Comparison of ENCODE assay signal across 8 mouse cellular contexts in genomic region chr1:179866056-179866772, GRCm38 (mm10).
A peak's percentile ranks its signal among the peaks of the same experiment; 100 is the strongest.
DNase-seq lines count a peak whose midpoint lies in the region; ATAC-seq and TF ChIP-seq lines count a peak whose summit lies in the region.

No protein-coding gene starts in this region.

- TF ChIP-seq CTCF in kidney, adult 2 months (conservative IDR thresholded peaks at IDR 0.05; ENCODE audit: insufficient read depth, insufficient read length, low read depth, low read length), result no peak

- no peak for TF ChIP-seq POLR2A in kidney, adult 2 months (IDR thresholded peaks at IDR 0.05; ENCODE audit: low read depth, low read length)

- H3K9ac ChIP-seq in lung, embryonic 15.5 days, result no peak overlapping the region

- H3K36me3 ChIP-seq in embryonic facial prominence, embryonic 10.5 days (replicated peaks), result no peaks in the 10 kb centered on the region
- no peaks in the 10 kb centered on the region for H3K36me3 ChIP-seq in kidney, adult 2 months (ENCODE audit: control insufficient read depth, insufficient read depth, low read length)
- H3K36me3 ChIP-seq in lung, embryonic 15.5 days, result no peaks in the 10 kb centered on the region

- H3K4me3 ChIP-seq in embryonic facial prominence, embryonic 10.5 days, result no peak overlapping the region
- no peak overlapping the region for H3K4me3 ChIP-seq in kidney, adult 2 months (ENCODE audit: insufficient read depth, low read depth, low read length)
- H3K4me3 ChIP-seq in lung, embryonic 15.5 days, result no peak overlapping the region

- H3K4me2 ChIP-seq in lung, embryonic 15.5 days, result peak overlapping the region; percentile 24; the same call in 1 of the 2 replicates

- H3K27ac ChIP-seq in embryonic facial prominence, embryonic 10.5 days (replicated peaks), result peak overlapping the region; percentile 55
- H3K27ac ChIP-seq in kidney, adult 2 months (ENCODE audit: insufficient read depth, low read depth, low read length), result peak overlapping the region; percentile 85
- peak overlapping the region; percentile 84 for H3K27ac ChIP-seq in lung, embryonic 15.5 days

- DNase-seq in adrenal gland, adult (ENCODE audit: inconsistent age in 2 of 2, low spot score in 1 of 2), result peak; percentile 65 to 80
- DNase-seq in adrenal gland, adult 18-20 months (ENCODE audit: low spot score in 2 of 2), result no peak
- DNase-seq in embryonic facial prominence, embryonic 10.5 days (ENCODE audit: low spot score), result no peak
- peak; percentile 92 for DNase-seq in kidney, adult 2 months
- no peak for DNase-seq in layer of hippocampus, postnatal 36 days
- no peak for DNase-seq in thymus, postnatal 14 days
- no peak for DNase-seq in cerebellum, postnatal 4 days (ENCODE audit: low spot score in 2 of 2)

- ATAC-seq in lung, embryonic 15.5 days (ENCODE audit: borderline replicate concordance, extremely low read depth, low FRiP score, low TSS enrichment), result peak; percentile 64; the same call in 1 of the 2 replicates

- H3K4me1 ChIP-seq in embryonic facial prominence, embryonic 10.5 days, result peaks cover 19% of the 10 kb centered on the region
- peaks cover 8% of the 10 kb centered on the region for H3K4me1 ChIP-seq in kidney, adult 2 months (ENCODE audit: control insufficient read depth, insufficient read depth, low read length)
- H3K4me1 ChIP-seq in lung, embryonic 15.5 days, result peaks cover 15% of the 10 kb centered on the region

- WGBS in embryonic facial prominence, embryonic 10.5 days, result 56% methylated on average over 16 of the region's 16 CpGs
- WGBS in kidney, adult 2 months, result 29% methylated on average over 16 of the region's 16 CpGs
- WGBS in lung, embryonic 15.5 days, result 49% methylated on average over 16 of the region's 16 CpGs

- no peaks in the 10 kb centered on the region for H3K27me3 ChIP-seq in embryonic facial prominence, embryonic 10.5 days (replicated peaks; ENCODE audit: low read depth, poor library complexity, severe bottlenecking)
- no peaks in the 10 kb centered on the region for H3K27me3 ChIP-seq in kidney, adult 2 months (replicated peaks; ENCODE audit: control insufficient read depth, insufficient read depth, low read length)
- no peaks in the 10 kb centered on the region for H3K27me3 ChIP-seq in lung, embryonic 15.5 days

- no peaks in the 10 kb centered on the region for H3K9me3 ChIP-seq in embryonic facial prominence, embryonic 10.5 days
- H3K9me3 ChIP-seq in lung, embryonic 15.5 days, result no peaks in the 10 kb centered on the region

Comparison
In these comparisons a context has a peak if more than half of its experiments do, and no peak if none do; other contexts are left out.
1. DNase-seq: peak in adrenal gland, adult (2 of 2) and kidney, adult 2 months (single experiment); none in adrenal gland, adult 18-20 months (0 of 2), embryonic facial prominence, embryonic 10.5 days (single experiment), layer of hippocampus, postnatal 36 days (0 of 2), thymus, postnatal 14 days (single experiment) and cerebellum, postnatal 4 days (0 of 2).
2. Peak in every context shown above with its lines, with median percentiles within 50 percentile points of each other: H3K27ac ChIP-seq.